7 mouse cellular contexts compared by ENCODE assay signal in the genomic region with DNA sequence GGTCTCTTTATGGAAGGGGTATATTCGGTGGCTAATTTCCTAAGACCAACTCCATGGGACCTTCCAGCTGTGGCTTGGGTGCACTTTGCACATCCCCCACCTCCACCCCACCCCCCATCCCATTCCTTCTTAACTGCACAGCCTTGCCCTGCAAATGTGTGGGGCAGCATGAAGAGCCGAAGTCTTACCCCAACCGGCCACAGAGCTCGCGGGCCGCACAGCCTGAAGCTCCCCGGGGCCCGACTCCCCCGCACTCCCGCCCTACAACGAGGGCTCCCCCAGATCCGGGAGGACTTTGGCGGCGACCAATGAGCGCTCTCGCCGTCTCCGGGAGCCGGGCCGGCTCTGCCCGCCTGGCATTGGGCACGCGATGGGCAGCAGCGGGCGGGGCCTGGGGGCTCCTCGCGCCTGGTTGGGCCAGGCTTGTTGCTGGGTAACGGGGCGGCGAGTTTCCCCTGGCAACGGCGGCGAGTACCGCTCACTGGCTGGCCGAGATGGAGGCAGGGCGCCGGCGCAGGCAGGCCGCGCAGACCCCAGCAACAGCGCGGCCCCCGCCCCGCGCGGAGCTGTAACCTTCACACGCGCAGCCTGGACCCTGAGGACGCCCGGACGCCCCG. TPM values are rescaled to one million over a fixed set of nuclear protein-coding genes. Genes with fewer than 3 reads are reported as not detected.
DNase-seq lines count a peak whose midpoint lies in the region; ATAC-seq lines count a peak whose summit lies in the region.

No protein-coding gene starts in this region.

- DNase-seq in adrenal gland, postnatal 14 days: peak; percentile 95
- peak; percentile 91 for DNase-seq in embryonic facial prominence, embryonic 11.5 days (ENCODE audit: low spot score)
- DNase-seq in heart, adult 18-20 months: peak; percentile 86 to 91
- peak; percentile 84 for DNase-seq in kidney, adult 18-20 months
- peak; percentile 97 for DNase-seq in midbrain, embryonic 14.5 days
- peak; percentile 31 for DNase-seq in spleen, adult 12 weeks (ENCODE audit: low spot score)

- H3K9me3 ChIP-seq in embryonic facial prominence, embryonic 11.5 days (replicated peaks; ENCODE audit: control insufficient read depth, low read length): no peaks in the 10 kb centered on the region
- H3K9me3 ChIP-seq in limb, embryonic 12.5 days: no peaks in the 10 kb centered on the region
- no peaks in the 10 kb centered on the region for H3K9me3 ChIP-seq in midbrain, embryonic 14.5 days (ENCODE audit: control insufficient read depth, low read length)

- no peaks in the 10 kb centered on the region for H3K36me3 ChIP-seq in embryonic facial prominence, embryonic 11.5 days (replicated peaks; ENCODE audit: control insufficient read depth, insufficient read depth, low read depth, low read length)
- H3K36me3 ChIP-seq in limb, embryonic 12.5 days: no peaks in the 10 kb centered on the region
- H3K36me3 ChIP-seq in midbrain, embryonic 14.5 days (ENCODE audit: control insufficient read depth, insufficient read depth, low read length): no peaks in the 10 kb centered on the region

- WGBS in embryonic facial prominence, embryonic 11.5 days: under 1% methylated on average over 52 of the region's 52 CpGs
- WGBS in limb, embryonic 12.5 days: 1% methylated on average over 52 of the region's 52 CpGs
- under 1% methylated on average over 52 of the region's 52 CpGs for WGBS in midbrain, embryonic 14.5 days

- H3K4me2 ChIP-seq in embryonic facial prominence, embryonic 11.5 days (ENCODE audit: low read depth, low read length): peak overlapping the region; percentile 90
- peak overlapping the region; percentile 75 for H3K4me2 ChIP-seq in limb, embryonic 12.5 days
- peak overlapping the region; percentile 83 for H3K4me2 ChIP-seq in midbrain, embryonic 14.5 days (ENCODE audit: low read length)

- H3K9ac ChIP-seq in embryonic facial prominence, embryonic 11.5 days (replicated peaks; ENCODE audit: low read length): peak overlapping the region; percentile 62
- H3K9ac ChIP-seq in limb, embryonic 12.5 days (replicated peaks): peak overlapping the region; percentile 63
- peak overlapping the region; percentile 53; the same call in 1 of the 2 replicates for H3K9ac ChIP-seq in midbrain, embryonic 14.5 days (replicated peaks; ENCODE audit: low read length)

- no peaks in the 10 kb centered on the region; the same call in none of the 2 replicates for H3K4me1 ChIP-seq in embryonic facial prominence, embryonic 11.5 days (ENCODE audit: control insufficient read depth, insufficient read depth, low read length)
- peaks cover 36% of the 10 kb centered on the region for H3K4me1 ChIP-seq in limb, embryonic 12.5 days (replicated peaks)
- H3K4me1 ChIP-seq in midbrain, embryonic 14.5 days (ENCODE audit: control insufficient read depth, insufficient read depth, low read length): peaks cover 19% of the 10 kb centered on the region

- no peaks in the 10 kb centered on the region for H3K27me3 ChIP-seq in embryonic facial prominence, embryonic 11.5 days (ENCODE audit: control insufficient read depth, insufficient read depth, low read length)
- H3K27me3 ChIP-seq in limb, embryonic 12.5 days: no peaks in the 10 kb centered on the region
- no peaks in the 10 kb centered on the region for H3K27me3 ChIP-seq in midbrain, embryonic 14.5 days (ENCODE audit: control insufficient read depth, insufficient read depth, low read length)

- H3K27ac ChIP-seq in embryonic facial prominence, embryonic 11.5 days (replicated peaks; ENCODE audit: low read depth, low read length): no peak overlapping the region; the same call in 1 of the 2 replicates
- H3K27ac ChIP-seq in limb, embryonic 12.5 days: peak overlapping the region; percentile 74
- peak overlapping the region; percentile 75 for H3K27ac ChIP-seq in midbrain, embryonic 14.5 days (replicated peaks; ENCODE audit: low read depth, low read length)

- peak overlapping the region; percentile 44 for H3K4me3 ChIP-seq in embryonic facial prominence, embryonic 11.5 days (ENCODE audit: low read depth, low read length)
- peak overlapping the region; percentile 51 for H3K4me3 ChIP-seq in limb, embryonic 12.5 days (replicated peaks)
- peak overlapping the region; percentile 47 for H3K4me3 ChIP-seq in midbrain, embryonic 14.5 days (replicated peaks; ENCODE audit: low read depth, low read length)

- peak; percentile 86 for ATAC-seq in embryonic facial prominence, embryonic 11.5 days (replicated peaks; ENCODE audit: insufficient number of reproducible peaks, low FRiP score, low TSS enrichment, low read depth)
- peak; percentile 84 for ATAC-seq in limb, embryonic 12.5 days (ENCODE audit: insufficient number of reproducible peaks, insufficient read depth, low FRiP score, low TSS enrichment, low read depth)
- peak; percentile 93 for ATAC-seq in midbrain, embryonic 14.5 days (ENCODE audit: low FRiP score, low TSS enrichment)

RNA-seq across cellular contexts. Expression of a gene that starts 8.7 kb away (rescaled TPM):
- 5.8 and 11.6 TPM in 2 replicates for total RNA-seq in adrenal gland, postnatal 14 days (2021)
- polyA plus RNA-seq in embryonic facial prominence, embryonic 11.5 days (2014; fragmentation: Nextera tagmentation; extraction: Ambion mirVana): 4.6 and 5.9 TPM in 2 replicates
- 1 to 10 TPM; 3.8 to 5.6 TPM for total RNA-seq in heart, adult 18-20 months (2021)
- 8.2 and 9.3 TPM in 2 replicates for polyA plus RNA-seq in limb, embryonic 12.5 days (2016; fragmentation: Nextera tagmentation; extraction: Ambion mirVana)
- 16.8 and 24.8 TPM in 2 replicates for polyA plus RNA-seq in midbrain, embryonic 14.5 days (2014; fragmentation: Nextera tagmentation; extraction: Ambion mirVana)

RNA-seq across cellular contexts. Expression of a gene that starts 12.9 kb away (rescaled TPM):
- 68.1 and 75.4 TPM in 2 replicates for total RNA-seq in adrenal gland, postnatal 14 days (2021)
- polyA plus RNA-seq in embryonic facial prominence, embryonic 11.5 days (2014; fragmentation: Nextera tagmentation; extraction: Ambion mirVana): 16.2 and 16.7 TPM in 2 replicates
- 10 to 100 TPM; 26.3 to 29.6 TPM for total RNA-seq in heart, adult 18-20 months (2021)
- polyA plus RNA-seq in limb, embryonic 12.5 days (2016; fragmentation: Nextera tagmentation; extraction: Ambion mirVana): 43.1 and 44.7 TPM in 2 replicates
- 17.6 and 24.1 TPM in 2 replicates for polyA plus RNA-seq in midbrain, embryonic 14.5 days (2014; fragmentation: Nextera tagmentation; extraction: Ambion mirVana)

RNA-seq across cellular contexts. Expression of a gene that starts 26.1 kb away (rescaled TPM):
- total RNA-seq in adrenal gland, postnatal 14 days (2021): 16.6 and 21.1 TPM in 2 replicates
- 9.3 TPM in 2 replicates for polyA plus RNA-seq in embryonic facial prominence, embryonic 11.5 days (2014; fragmentation: Nextera tagmentation; extraction: Ambion mirVana)
- total RNA-seq in heart, adult 18-20 months (2021): 10 to 100 TPM; 15.3 to 16.2 TPM
- polyA plus RNA-seq in limb, embryonic 12.5 days (2016; fragmentation: Nextera tagmentation; extraction: Ambion mirVana): 13.9 and 17.6 TPM in 2 replicates
- polyA plus RNA-seq in midbrain, embryonic 14.5 days (2014; fragmentation: Nextera tagmentation; extraction: Ambion mirVana): 36.4 and 44.7 TPM in 2 replicates

RNA-seq across cellular contexts. Expression of a gene that starts 40.2 kb away (rescaled TPM):
- total RNA-seq in adrenal gland, postnatal 14 days (2021): 3.3 and 5.5 TPM in 2 replicates
- 0.71 and 1.00 TPM in 2 replicates for polyA plus RNA-seq in embryonic facial prominence, embryonic 11.5 days (2014; fragmentation: Nextera tagmentation; extraction: Ambion mirVana)
- total RNA-seq in heart, adult 18-20 months (2021): 1 to 10 TPM; 4.4 to 7.5 TPM
- polyA plus RNA-seq in limb, embryonic 12.5 days (2016; fragmentation: Nextera tagmentation; extraction: Ambion mirVana): 0.45 and 0.91 TPM in 2 replicates
- polyA plus RNA-seq in midbrain, embryonic 14.5 days (2014; fragmentation: Nextera tagmentation; extraction: Ambion mirVana): 0.11 and 1.6 TPM in 2 replicates

RNA-seq across cellular contexts. Expression of a gene that starts 55.6 kb away (rescaled TPM):
- 0.37 and 0.75 TPM in 2 replicates for total RNA-seq in adrenal gland, postnatal 14 days (2021)
- 0.14 TPM in 1 of 2 replicates, not detected in the other for polyA plus RNA-seq in embryonic facial prominence, embryonic 11.5 days (2014; fragmentation: Nextera tagmentation; extraction: Ambion mirVana)
- total RNA-seq in heart, adult 18-20 months (2021): 1 to 10 TPM; 1.2 to 1.7 TPM
- polyA plus RNA-seq in limb, embryonic 12.5 days (2016; fragmentation: Nextera tagmentation; extraction: Ambion mirVana): 0.10 TPM in 1 of 2 replicates, not detected in the other
- not detected in 2 replicates for polyA plus RNA-seq in midbrain, embryonic 14.5 days (2014; fragmentation: Nextera tagmentation; extraction: Ambion mirVana)

Comparison
In these comparisons a context has a peak if more than half of its experiments do, and no peak if none do; other contexts are left out.
1. DNase-seq: peak in every context shown above with its lines; median percentile 97 in midbrain, embryonic 14.5 days; 95 in adrenal gland, postnatal 14 days; 91 in embryonic facial prominence, embryonic 11.5 days; 88 in heart, adult 18-20 months; 84 in kidney, adult 18-20 months; 31 in spleen, adult 12 weeks.